Mouse (Mus musculus): ENCODE measurements around the gene Rfx7.
"Not testable (repeated sequence)": the region's sequence is repeated elsewhere in the genome, so short reads cannot be mapped to it uniquely, and the experiment has no call there.

Rfx7 gene

DNA sequence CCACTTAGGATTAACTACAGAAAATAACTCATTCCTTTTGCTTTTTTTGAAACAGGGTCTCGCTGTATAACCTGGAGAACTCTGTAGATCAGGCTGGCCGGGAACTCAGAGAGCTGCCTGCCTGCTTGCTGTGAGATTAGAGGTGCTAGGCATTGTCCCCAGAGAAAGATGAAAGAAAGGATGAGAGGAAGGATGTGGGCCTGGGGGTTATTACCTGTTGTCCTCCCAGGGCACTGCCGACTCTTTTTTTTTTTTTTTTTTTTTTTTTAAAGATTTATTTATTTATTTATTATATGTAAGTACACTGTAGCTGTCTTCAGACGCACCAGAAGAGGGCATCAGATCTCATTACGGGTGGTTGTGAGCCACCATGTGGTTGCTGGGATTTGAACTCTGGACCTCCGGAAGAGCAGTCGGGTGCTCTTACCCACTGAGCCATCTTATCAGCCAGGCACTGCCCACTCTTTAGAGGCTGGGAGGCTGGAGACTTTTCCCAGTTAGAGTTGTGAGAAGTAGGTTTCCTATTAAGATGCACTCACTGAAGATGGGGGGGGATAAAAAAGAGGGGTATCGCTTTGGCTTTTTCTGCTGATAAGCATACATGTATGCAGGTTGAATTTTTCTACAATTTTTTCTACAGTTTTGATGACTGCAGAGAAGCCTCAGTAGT is 134.4 kb downstream of the Rfx7 start:
- not testable (repeated sequence) for DNase-seq

DNA sequence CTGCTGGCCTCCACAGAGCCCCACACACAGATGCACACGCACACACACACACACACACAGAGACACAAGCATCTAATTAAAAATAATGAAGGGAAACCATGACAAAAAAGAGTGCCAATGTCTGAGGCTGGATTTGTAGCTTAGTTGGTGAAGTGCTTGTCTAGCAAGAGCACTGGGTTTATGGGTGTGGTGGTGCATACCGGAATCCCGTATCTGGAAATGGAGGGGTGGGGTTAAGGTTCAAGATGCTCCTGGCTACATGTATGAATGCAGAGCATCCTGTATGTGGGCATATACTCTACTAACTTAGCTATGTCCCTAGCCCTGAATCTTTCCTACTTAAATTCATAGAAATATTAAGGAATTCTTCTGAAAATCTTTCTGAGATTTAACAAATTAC is 135.1 kb downstream of the Rfx7 start:
- DNase-seq: no peak

DNA sequence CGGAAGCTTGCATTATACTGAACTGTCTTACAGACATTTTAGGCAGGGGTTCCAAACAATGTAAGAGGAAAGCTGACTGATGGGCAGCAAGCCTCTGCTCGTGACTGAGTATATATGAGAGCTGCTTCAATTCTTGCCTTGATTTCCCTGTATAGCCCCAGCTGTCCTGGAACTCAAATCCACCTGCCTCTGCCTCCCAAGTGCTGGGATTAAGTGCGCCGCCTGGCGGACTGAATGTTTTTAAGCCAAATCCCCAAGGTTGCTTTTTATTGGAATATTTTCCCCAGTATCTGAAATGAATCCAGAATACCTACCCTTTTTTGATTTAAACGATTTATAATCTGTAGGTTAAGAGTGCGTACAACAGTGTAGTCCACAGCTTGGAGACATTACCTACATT is 137.3 kb downstream of the Rfx7 start:
- no peak for DNase-seq

DNA sequence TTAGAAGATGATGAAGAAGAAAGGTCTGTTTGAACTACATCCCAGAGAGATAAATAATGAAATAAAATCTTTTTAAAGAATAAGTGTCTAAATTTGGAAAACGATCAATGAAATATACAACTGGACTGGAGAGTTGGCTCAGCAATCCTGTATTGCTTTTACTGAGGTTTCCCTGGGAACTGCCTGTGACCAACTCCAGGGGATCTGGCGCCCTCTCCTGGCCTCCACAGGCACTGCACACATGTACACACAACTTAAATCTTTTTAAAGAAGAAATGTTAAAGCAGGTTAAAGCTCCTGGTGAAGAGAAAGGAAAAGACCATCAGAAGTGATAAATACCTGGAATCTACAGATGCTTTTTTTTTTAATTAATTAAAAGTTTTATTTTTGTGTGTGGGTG is 140.3 kb downstream of the Rfx7 start:
- DNase-seq: peak; percentile 81 to 83
